Mouse (Mus musculus) megakaryocyte-erythroid progenitor cell, adult 5 weeks (primary cell): ENCODE results near the gene Vmn1r63. TPM values are rescaled to one million over a fixed set of nuclear protein-coding genes. Genes with fewer than 3 reads are reported as not detected.

Experiments used
- polyA plus RNA-seq: library from polyadenylated mRNA; stranded (reverse); fragments of >175 nt; gene quantifications from 2 replicates; pipeline ENCODE4 v1.2.3, GENCODE M21; 2012

Gene Vmn1r63
- not detected in 2 replicates for polyA plus RNA-seq

DNA sequence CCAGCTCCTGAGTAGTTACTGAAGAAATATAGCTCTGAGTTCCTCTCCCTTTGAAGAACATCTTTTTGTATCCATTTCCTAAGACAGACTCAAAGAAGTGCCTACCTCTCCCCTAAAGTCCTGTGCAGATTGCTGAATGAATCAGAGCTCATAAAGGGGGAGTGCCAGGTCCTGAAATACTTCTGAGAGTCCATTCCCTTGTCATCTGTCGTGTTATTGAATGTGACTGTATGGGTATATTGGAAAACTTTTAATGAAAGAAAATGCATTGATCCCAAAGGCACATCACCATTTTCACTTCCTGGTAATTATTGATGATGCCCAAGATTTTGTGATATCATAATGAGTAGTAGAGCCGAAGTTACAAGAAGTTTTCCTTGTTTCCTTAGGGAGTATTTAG lies at the start of gene Vmn1r63:
Gene Vmn1r63, minus strand, starts transcription at position 101 of the 400 bp plus-strand sequence.

Other genes starting within 250 kb of the Vmn1r63 start
- not detected in 2 replicates for gene Vmn1r61, start 192.2 kb downstream of the Vmn1r63 start, polyA plus RNA-seq
- gene Vmn1r62, start 131.8 kb downstream of the Vmn1r63 start, polyA plus RNA-seq: not detected in 2 replicates
- gene Vmn1r64, start 79.1 kb upstream of the Vmn1r63 start, polyA plus RNA-seq: not detected in 2 replicates
- gene Vmn1r65, start 205.6 kb upstream of the Vmn1r63 start, polyA plus RNA-seq: not detected in 2 replicates
- gene Nlrp4c, start 239.7 kb upstream of the Vmn1r63 start, polyA plus RNA-seq: not detected in 2 replicates